ENCODE assay signal across 9 mouse cellular contexts in the genomic region with DNA sequence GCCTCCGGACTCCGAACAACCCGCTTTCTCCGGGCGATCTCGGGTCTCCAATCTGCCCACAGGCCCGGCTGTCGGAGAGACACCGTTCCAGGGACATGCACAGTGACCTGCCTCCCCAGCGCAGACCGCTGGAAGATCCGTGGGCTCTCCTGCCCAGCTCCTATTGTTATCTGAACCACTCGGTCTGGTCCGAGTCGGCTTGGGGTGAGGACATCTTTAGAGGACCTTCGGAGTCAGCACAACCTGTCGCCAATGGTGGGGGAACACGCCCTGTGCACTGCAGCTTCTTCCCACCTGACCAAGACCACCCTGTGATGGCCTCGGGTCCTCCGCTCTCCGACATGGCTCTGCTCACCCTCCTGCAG. TPM values are rescaled to one million over a fixed set of nuclear protein-coding genes. Genes with fewer than 3 reads are reported as not detected.
DNase-seq lines count a peak whose midpoint lies in the region; ATAC-seq and TF ChIP-seq lines count a peak whose summit lies in the region.
"Had no signal": no experiment of that assay in that cellular context is flagged by ENCODE, and none has a peak within 500 bp of the region (broad histone marks: within the 10 kb centered on the region; RNA-seq: fewer than 3 reads in every experiment).

No protein-coding gene starts in this region.

- H3K4me1 ChIP-seq in heart, embryonic 16.5 days (ENCODE audit: control insufficient read depth, insufficient read depth, low read length) = peaks cover 3% of the 10 kb centered on the region; the same call in 1 of the 2 replicates
- H3K4me1 ChIP-seq in embryonic facial prominence, embryonic 13.5 days = peaks cover 15% of the 10 kb centered on the region
- H3K4me1 ChIP-seq in hindbrain, postnatal 0 days (ENCODE audit: insufficient read depth, low read length) = no peaks in the 10 kb centered on the region
- peaks cover 7% of the 10 kb centered on the region for H3K4me1 ChIP-seq in midbrain, embryonic 15.5 days

- H3K9ac ChIP-seq in heart, embryonic 16.5 days (ENCODE audit: low read length) = peak overlapping the region; percentile 67
- peak overlapping the region; percentile 72 for H3K9ac ChIP-seq in embryonic facial prominence, embryonic 13.5 days
- H3K9ac ChIP-seq in hindbrain, postnatal 0 days (replicated peaks; ENCODE audit: low read length) = peak overlapping the region; percentile 31; the same call in 1 of the 2 replicates
- H3K9ac ChIP-seq in midbrain, embryonic 15.5 days = peak overlapping the region; percentile 45

- ATAC-seq in heart, embryonic 16.5 days (replicated peaks; ENCODE audit: extremely low read depth, insufficient read depth, low FRiP score) = no peak
- no peak for ATAC-seq in embryonic facial prominence, embryonic 13.5 days (ENCODE audit: insufficient number of reproducible peaks, insufficient read depth, low FRiP score, low TSS enrichment, low read depth)
- ATAC-seq in hindbrain, postnatal 0 days = no peak
- peak; percentile 58 for ATAC-seq in midbrain, embryonic 15.5 days (replicated peaks)
- ATAC-seq in cerebellum, adult (ENCODE audit: insufficient number of reproducible peaks, low FRiP score, low TSS enrichment) = no peak

- H3K36me3 ChIP-seq in heart, embryonic 16.5 days (ENCODE audit: control insufficient read depth, insufficient read depth) = no peaks in the 10 kb centered on the region
- H3K36me3 ChIP-seq in embryonic facial prominence, embryonic 13.5 days = no peaks in the 10 kb centered on the region
- no peaks in the 10 kb centered on the region for H3K36me3 ChIP-seq in hindbrain, postnatal 0 days (ENCODE audit: insufficient read depth, low read length)
- H3K36me3 ChIP-seq in midbrain, embryonic 15.5 days (replicated peaks) = no peaks in the 10 kb centered on the region

- peak overlapping the region; percentile 80 for H3K4me2 ChIP-seq in heart, embryonic 16.5 days (ENCODE audit: low read depth, low read length)
- peak overlapping the region; percentile 80 for H3K4me2 ChIP-seq in embryonic facial prominence, embryonic 13.5 days
- H3K4me2 ChIP-seq in hindbrain, postnatal 0 days (ENCODE audit: low read depth, low read length) = peak overlapping the region; percentile 61
- H3K4me2 ChIP-seq in midbrain, embryonic 15.5 days = peak overlapping the region; percentile 73

- peak overlapping the region; percentile 53 for H3K4me3 ChIP-seq in heart, embryonic 16.5 days (ENCODE audit: low read length)
- peak overlapping the region; percentile 44 for H3K4me3 ChIP-seq in embryonic facial prominence, embryonic 13.5 days
- H3K4me3 ChIP-seq in hindbrain, postnatal 0 days (ENCODE audit: low read length) = peak overlapping the region; percentile 37
- peak overlapping the region; percentile 41 for H3K4me3 ChIP-seq in midbrain, embryonic 15.5 days

- H3K9me3 ChIP-seq in heart, embryonic 16.5 days (replicated peaks; ENCODE audit: control insufficient read depth, low read length) = no peaks in the 10 kb centered on the region
- no peaks in the 10 kb centered on the region for H3K9me3 ChIP-seq in embryonic facial prominence, embryonic 13.5 days
- no peaks in the 10 kb centered on the region for H3K9me3 ChIP-seq in hindbrain, postnatal 0 days (ENCODE audit: low read length)
- no peaks in the 10 kb centered on the region for H3K9me3 ChIP-seq in midbrain, embryonic 15.5 days

- 23% methylated on average over 21 of the region's 21 CpGs for WGBS in heart, embryonic 16.5 days
- 25% methylated on average over 21 of the region's 21 CpGs for WGBS in embryonic facial prominence, embryonic 13.5 days
- WGBS in hindbrain, postnatal 0 days = 25% methylated on average over 21 of the region's 21 CpGs
- WGBS in midbrain, embryonic 15.5 days = 23% methylated on average over 21 of the region's 21 CpGs

- TF ChIP-seq CTCF in hindbrain, postnatal 0 days (IDR thresholded peaks at IDR 0.05; ENCODE audit: low read depth) = no peak

- no peak overlapping the region for H3K27ac ChIP-seq in heart, embryonic 16.5 days (ENCODE audit: low read length)
- no peak overlapping the region for H3K27ac ChIP-seq in embryonic facial prominence, embryonic 13.5 days
- no peak overlapping the region for H3K27ac ChIP-seq in hindbrain, postnatal 0 days
- no peak overlapping the region for H3K27ac ChIP-seq in midbrain, embryonic 15.5 days

- intact Hi-C loops in heart, postnatal 14 days (cut with DNase I) = loop anchor here (5.0 kb wide), 1 partner anchor 35 kb away; the partner anchor contains the start of gene Zc3h12d

- no peak for DNase-seq in heart, postnatal 14 days
- DNase-seq in hindbrain, postnatal 0 days (ENCODE audit: low spot score) = no peak
- no peak for DNase-seq in urinary bladder, postnatal 14 days (ENCODE audit: low spot score)
- no peak for DNase-seq in frontal cortex, postnatal 10 days (ENCODE audit: low spot score in 2 of 2)
- DNase-seq: lung, adult 2 months had no signal

- H3K27me3 ChIP-seq in heart, embryonic 16.5 days (ENCODE audit: control insufficient read depth, insufficient read depth, low read length) = no peaks in the 10 kb centered on the region; the same call in none of the 2 replicates
- peaks cover 38% of the 10 kb centered on the region for H3K27me3 ChIP-seq in embryonic facial prominence, embryonic 13.5 days
- H3K27me3 ChIP-seq in hindbrain, postnatal 0 days (ENCODE audit: insufficient read depth, low read length) = no peaks in the 10 kb centered on the region
- H3K27me3 ChIP-seq in midbrain, embryonic 15.5 days (replicated peaks) = peaks cover 14% of the 10 kb centered on the region; the same call in 1 of the 2 replicates

RNA-seq across cellular contexts. Expression of gene Zc3h12d, which starts 35.4 kb away (rescaled TPM):
- polyA plus RNA-seq in heart, embryonic 16.5 days (2015; fragmentation: Nextera tagmentation; extraction: Ambion mirVana) = 0.34 and 0.38 TPM in 2 replicates
- under 1 TPM; 0.24 to 0.29 TPM for total RNA-seq in heart, postnatal 14 days (2021)
- 0.13 and 0.18 TPM in 2 replicates for polyA plus RNA-seq in embryonic facial prominence, embryonic 13.5 days (2015; fragmentation: Nextera tagmentation; extraction: Ambion mirVana)
- 0.10 TPM in 1 of 2 replicates, not detected in the other for total RNA-seq in hindbrain, postnatal 0 days (2014; rRNA removed)
- polyA plus RNA-seq in hindbrain, postnatal 0 days (2015; fragmentation: Nextera tagmentation; extraction: Ambion mirVana) = 0.23 and 0.28 TPM in 2 replicates
- 0.11 and 0.31 TPM in 2 replicates for polyA plus RNA-seq in midbrain, embryonic 15.5 days (2015; fragmentation: Nextera tagmentation; extraction: Ambion mirVana)
